Mouse (Mus musculus) liver, adult (tissue): Measurements from ENCODE around the gene Rita1.
A peak's percentile ranks its signal among the peaks of the same experiment; 100 is the strongest.

Experiments
- GATA4 ChIP-seq: IDR thresholded peaks from 2 replicates; pipeline ENCODE4 v1.6.1; 2014; ENCODE audit warnings: mild to moderate bottlenecking, low read length; ENCODE audit not compliant: insufficient replicate concordance

Gene Rita1

DNA sequence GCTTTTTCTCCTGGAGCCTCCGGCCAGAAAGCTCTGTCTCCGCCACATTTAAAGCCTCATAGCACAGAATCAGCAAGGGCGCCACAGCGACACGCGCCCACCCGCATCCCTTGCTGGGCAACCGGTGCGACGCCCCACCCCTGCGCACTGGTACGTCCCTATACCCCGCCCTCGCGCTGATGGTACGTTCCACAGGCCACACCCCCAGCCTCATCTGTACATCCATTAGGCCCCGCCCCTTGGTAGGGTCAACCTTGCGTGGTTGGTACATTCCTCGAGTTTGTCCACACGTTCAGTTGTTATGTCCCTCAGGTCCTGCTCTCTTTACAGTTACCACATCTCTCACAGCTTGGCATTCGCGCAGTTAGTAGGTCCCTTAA is at the start of gene Rita1, which contains the start of gene Ddx54:
TSS of gene Rita1 (minus strand) at position 148 of the 380 bp plus-strand sequence.
TSS of gene Ddx54 (plus strand) at position 298 of the 380 bp plus-strand sequence.
- no peak for TF ChIP-seq GATA4

DNA sequence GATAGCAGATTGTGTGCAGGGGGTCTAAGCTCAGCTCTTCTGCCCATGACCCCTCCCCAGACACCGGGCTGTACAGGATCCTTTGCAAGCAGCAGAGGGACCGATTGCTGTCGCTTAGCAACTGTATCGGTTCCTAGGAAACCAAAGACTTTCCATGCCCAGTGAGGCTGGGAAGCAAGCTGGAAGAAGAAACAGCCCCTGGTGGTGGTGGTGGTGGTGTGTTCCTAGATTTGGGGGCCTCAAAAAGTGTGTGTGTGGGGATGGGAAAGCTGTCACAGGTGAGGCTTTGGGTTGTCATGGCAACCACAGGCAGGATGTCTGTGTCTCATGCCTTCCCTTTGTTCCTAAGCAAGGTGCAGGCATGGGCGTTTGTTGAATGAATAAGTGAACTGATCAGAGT is 48.4 kb upstream of the Rita1 start:
- no peak for TF ChIP-seq GATA4

DNA sequence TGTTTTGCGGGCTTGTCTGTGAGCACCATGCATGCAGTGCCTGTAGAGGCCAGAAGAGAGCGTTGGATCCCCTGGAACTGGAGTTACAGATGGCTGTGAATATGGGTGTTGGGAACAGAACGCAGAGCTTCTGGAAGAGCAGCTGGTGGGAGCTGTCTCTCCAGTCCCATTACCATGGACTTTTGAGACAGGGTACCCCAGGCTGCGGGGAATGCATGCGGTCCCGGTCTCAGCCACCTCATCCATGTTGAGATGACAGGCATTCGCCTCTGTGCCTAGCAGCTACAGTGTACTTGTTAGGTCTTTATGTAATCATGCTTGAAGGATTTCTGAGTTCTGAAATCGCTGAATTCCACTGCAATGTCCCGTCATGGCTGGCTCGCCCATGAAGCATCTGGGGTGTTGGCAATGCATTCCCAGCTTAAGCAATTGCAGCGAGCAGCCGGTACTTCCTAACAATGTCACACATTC is 43.9 kb upstream of the Rita1 start:
- TF ChIP-seq GATA4, result no peak

DNA sequence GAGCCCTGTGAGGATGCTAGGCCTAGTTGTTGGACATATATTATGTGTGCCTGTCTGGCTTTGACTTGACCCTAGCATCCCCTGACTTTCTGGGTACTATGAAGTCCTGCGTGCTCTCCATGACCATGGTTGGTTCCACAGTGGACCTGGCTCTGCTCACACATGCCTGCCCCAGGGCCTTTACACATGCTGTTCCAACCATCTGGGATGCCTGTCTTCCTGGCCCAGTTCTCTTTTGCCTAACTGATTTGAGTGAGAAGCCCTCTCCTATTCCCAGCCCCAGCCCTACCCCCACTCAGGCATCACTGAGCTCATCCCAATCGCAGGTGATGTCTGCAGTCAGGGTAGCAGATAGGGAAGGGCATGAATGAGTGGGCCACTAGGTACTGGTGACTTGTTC is 41.5 kb upstream of the Rita1 start:
- TF ChIP-seq GATA4, result no peak

DNA sequence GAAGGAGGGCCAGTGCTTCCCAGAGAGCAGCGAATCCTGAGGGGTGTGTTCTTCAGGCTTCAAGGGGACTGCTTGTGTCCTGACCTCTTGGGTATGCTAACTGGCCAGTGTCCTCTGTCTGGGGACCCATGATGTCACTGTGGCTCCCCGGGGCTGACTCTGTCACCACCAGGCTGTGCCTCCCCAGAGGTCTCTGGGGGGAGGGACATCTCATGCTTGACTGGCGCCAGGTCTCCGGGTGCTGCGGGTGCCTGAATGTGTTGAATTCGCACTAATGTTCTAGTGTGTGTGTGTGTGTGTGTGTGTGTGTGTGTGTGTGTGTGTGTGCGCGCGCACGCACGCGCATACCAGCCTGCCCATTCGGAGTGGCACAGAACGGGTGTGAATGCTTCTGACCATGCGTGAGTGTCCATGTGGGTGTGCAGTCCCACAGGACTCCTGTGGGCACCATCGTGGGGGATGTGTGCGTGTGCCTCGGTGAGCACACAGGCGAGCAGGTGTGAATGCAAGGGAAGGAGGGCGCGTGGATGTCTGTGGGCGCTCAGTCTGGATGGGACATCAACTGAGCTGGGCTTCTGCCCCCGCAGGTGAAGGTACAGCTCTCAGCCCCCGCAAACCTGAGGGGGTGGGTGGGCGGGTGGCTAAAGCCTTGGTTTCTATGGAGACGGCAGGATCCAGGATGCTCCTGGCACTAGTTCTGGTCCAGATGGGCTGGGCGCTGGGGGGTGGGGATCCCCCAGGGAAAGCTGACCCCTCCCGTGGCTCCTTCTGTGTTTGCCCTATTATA is 40.7 kb upstream of the Rita1 start:
- no peak for TF ChIP-seq GATA4

DNA sequence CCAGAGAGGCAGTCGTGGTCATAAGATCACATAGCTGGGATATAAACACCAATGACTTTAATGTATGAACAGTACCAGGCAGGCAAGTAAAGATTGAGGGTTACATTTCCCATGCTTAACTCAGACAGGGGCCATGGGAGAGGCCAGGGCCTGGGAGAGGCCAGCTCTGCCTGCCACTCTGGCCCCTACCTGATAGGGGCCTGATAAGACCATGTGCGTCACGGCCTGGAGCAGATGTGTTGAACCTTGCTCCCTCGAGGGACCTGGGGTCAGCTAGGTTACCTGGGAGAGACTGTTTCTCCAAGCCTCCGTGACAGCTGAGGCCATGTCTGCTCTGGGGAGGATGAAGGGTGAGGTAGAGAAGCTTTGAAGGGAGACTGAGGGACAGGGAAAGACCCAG is 38.8 kb upstream of the Rita1 start:
- TF ChIP-seq GATA4, result no peak

DNA sequence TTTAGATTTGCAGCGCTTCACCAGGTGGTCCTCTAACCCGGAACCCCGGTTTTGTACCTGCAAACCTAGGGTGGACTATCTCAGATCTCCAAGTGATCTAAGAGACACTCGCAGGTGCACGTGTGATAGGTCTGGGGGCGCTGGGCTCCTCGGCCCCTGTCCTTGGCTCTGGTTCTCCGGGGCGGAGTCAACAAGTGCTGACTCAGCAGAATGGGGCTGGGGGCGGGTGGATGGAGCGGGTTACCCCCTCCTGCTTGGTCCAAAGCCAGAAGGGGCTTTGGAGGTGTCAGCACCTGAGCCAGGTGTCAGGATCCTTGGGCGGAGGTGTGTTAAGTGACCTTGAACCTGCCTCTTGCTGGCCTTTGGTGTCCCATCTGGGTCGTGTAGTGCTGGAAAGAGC is 37.5 kb upstream of the Rita1 start:
- no peak for TF ChIP-seq GATA4

DNA sequence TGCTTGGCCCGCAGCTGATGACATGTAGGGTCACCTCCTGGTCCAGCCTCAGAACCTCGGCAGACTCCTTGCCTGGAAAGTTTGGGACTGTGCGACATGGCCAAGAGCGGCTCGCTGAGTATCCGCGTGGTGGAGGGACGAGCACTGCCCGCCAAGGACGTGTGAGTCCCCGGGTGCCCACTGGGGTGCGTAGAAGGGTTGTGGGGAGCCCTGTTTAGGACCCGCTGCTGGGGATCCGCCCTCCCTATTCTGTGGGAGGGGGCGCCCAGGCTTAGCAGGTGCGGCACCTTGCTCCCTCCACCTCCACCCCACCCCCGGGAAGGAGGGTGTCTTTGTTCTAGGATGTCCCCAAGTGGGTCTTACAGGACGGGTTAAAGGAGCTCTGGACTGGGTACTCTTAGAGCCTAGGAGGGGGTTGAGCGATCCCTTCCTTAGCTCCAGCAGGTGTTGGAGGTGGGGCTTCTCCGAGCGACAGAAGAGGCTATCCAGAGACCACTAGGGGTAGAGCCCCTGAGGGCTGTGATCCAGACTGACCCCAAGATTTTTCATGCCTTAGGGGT is 37.1 kb upstream of the Rita1 start:
- TF ChIP-seq GATA4, result no peak

DNA sequence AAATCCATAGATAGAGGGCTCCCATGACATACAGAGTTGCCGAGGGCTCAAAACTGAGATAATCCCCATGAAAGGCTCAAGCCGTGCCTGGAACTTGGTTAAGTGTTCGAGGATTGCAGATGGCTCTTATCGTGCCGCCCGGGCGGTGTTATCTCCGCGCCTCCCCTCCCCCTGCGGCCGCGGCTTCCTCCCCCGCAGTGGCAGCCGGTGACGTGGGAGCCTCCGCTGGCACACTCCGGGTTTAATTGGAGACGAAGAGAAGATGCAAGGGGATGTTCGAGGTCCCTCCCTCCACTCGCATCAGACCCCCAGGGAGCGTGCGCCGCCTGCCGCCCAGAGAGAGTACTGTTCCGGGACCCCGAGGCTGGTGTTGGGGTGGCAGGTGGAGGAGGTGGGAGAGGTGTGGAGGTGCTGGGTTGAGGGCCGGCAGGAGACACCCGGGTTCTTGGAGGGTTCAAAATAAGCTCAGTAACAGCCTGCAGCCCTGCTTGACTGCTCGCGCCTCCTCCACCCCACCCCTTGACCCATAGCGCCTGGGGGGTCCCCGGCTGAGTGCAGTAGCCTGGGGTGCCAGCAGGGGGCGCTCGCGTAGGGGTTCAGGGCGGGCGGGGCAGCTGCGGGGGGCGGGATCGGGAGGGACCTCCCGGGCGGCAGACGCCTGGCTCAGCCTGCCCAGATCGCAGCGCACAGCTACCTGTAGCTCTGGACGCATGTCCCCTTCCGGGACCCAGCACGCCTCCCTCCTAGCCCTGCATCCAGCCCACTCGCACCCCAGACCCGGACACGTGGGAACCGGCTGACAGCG is 36.4 kb upstream of the Rita1 start, which contains the start of gene Rasal1:
TSS of gene Rasal1 (plus strand) at position 244 of the 805 bp plus-strand sequence.
- TF ChIP-seq GATA4, result peak; percentile 94; the same call in 1 of the 2 replicates

DNA sequence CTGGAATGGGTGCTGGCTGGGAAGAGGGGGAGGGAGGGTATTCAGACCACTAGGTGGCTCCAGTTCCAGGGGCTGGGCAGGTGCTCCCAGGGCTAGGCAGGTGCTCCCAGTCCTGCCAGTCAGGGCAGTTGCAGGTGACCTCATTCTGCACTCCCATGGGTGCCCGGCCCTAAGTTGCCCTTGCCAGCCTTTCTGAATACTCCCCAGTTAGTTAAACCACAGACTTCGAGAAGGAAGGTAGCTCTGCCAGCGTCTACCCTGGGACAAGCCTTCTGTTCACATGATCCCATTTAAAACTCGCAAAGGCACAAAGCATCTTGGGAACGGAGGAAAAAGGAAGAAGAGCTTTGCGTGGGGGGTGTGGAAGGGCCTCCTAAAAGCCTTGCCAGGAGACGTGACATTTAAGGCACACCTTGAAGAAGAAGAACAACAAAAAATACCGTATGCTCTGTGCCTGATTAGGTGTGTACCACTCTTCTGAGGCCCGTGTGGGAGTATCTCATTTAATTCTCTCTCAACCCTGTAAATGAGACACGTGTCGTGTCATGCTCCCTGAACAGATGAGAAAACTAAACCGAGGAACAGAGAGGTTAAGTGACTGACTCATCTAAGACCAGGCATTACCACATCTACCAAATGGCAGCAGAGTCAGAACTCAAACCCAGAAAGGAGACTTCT is 35.6 kb upstream of the Rita1 start:
- no peak for TF ChIP-seq GATA4

DNA sequence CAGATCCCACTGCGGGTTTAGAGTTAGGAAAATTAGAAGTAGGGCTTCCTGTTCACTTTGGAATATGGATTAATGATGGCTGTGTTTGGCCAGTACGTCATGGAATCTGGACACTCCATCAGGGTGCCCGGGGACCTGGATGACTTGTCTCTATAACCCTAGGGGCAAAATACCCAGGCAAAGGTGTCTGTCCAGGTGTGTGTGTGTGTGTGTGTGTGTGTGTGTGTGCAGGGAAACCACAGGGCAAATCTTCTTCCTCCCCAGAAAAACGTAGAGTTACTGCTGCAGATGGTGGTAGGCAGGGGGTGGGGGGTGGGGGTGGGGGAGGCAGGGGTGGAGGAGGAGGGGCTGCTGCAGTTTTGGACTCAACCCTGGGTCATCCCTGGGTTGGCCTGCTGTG is 35.0 kb upstream of the Rita1 start:
- no peak for TF ChIP-seq GATA4

DNA sequence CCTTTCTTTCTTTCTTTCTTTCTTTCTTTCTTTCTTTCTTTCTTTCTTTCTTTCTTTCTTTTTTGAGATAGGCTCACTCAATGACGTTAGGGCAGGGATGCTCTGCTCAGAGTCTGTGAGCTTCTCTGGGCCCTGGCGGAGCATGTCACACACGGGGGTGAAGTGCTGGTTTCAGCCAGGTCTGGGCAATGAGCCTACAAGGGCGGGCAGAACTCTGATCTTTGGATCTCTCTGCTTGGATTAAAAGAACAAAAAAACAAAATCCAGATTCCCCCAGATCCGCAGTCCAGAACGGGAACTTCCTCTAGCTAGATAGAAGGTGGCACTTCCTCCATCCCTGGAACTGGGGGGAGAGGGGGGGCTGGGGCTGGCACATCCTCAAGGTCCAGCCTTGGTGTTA is 33.5 kb upstream of the Rita1 start:
- TF ChIP-seq GATA4, result no peak

DNA sequence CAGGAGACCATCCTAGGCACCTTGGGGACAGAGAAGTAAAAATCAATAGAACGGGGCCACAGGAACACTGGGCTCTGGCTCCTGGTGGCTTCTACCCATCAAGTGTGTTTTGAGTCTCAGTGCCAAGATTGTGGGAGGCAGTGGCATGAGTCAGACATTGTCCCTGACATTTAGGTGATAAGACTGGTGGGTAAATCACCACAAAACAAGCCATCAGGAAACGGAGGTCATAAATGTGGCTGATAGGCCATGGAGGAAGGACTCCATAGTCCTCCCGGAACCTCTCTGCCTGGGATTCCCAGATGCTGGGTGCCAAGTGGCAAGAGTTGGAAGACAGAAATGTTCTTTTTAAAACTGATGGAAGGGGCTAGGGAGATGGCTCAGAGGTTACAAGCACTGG is 31.8 kb upstream of the Rita1 start:
- TF ChIP-seq GATA4, result peak; percentile 62; the same call in 1 of the 2 replicates

DNA sequence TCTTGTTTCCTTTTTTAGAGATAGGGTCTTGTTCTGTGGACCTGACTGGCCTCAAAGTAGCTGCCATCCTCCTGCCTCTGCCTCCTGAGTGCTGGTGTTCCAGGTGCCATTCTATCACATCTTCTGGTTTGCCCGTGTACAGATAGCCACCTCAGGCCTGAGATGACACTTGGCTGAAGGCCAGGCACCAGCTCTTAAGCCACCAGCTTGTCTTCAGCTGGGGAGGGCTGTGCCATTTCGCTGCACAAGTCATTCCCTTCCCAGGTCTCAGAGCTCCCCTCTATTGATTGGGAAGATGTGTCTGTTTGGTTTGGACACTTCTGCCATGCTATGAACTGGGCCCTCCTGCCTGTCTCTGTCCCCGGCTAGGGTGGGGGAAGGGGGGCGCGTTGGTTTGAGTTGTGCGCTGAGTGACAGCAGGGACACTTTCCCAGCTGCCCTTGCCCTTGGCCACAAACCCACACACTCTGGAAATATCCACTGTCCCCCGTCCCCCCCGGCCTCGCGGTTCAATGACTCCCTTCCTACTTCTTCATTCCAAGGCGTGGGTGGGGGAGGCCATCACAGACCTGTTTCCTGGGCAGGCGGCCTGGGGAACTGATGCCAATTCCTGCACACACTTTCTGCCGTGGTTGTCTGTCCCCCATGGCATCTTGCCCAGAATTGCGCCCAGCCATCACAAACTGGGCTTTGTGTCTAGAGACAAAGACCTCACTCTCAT is 31.1 kb upstream of the Rita1 start:
- TF ChIP-seq GATA4, result no peak
